Mouse (Mus musculus): Measurements from ENCODE around the gene Car9. TPM values are rescaled to one million over a fixed set of nuclear protein-coding genes. Genes with fewer than 3 reads are reported as not detected.
A peak's percentile ranks its signal among the peaks of the same experiment; 100 is the strongest.
"Not testable (repeated sequence)": the region's sequence is repeated elsewhere in the genome, so short reads cannot be mapped to it uniquely, and the experiment has no call there.

Gene Car9
- polyA plus RNA-seq, 1 experiment from 2014 or later: 0.69 TPM

- WGBS: 91% methylated on average over 12 of the region's 12 CpGs
- H3K36me3 ChIP-seq: peaks cover 100% of the 10 kb centered on the region
Observed at GRCm38 (mm10) chr4:43546375-43547047, 39.7 kb downstream of the Car9 start.

DNA sequence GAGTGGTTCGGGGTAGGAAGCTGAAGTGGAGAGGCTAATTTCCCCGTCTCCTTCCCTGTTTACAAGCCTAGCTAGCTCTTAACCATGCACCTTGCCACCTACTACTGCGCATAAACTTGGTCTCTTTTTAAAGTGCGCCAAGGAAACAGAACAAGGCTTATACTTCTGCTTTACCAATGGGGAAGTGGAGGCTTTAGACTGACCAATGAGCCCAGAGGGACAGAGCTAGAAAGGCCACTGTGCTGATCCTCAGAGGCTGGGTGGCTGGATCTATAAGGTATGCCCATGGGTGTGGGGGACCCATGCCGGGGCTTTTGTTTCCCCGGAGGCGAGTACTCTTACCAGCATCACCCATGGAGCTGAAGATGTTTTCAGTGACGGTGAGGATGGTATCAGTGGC lies 40.4 kb downstream of the Car9 start:
- Histone ChIP-seq H3K27ac (replicated peaks) (no peak overlapping the region), H3K4me3 (no peak overlapping the region), H3K36me3 (peaks cover 100% of the 10 kb centered on the region), H3K4me1 (no peaks in the 10 kb centered on the region), H3K9me3 (replicated peaks) (no peaks in the 10 kb centered on the region), H3K27me3 (ENCODE audit: low read depth, poor library complexity, severe bottlenecking) (no peaks in the 10 kb centered on the region)
- 97% methylated on average over 8 of the region's 8 CpGs for WGBS
- no peak for DNase-seq (ENCODE audit: low spot score)

More at GRCm38 (mm10) chr4:43546375-43547047, 39.7 kb downstream of the Car9 start:
- Histone ChIP-seq H3K27ac (replicated peaks) (no peak overlapping the region), H3K27me3 (ENCODE audit: low read depth, poor library complexity, severe bottlenecking) (no peaks in the 10 kb centered on the region), H3K4me3 (no peak overlapping the region), H3K4me1 (no peaks in the 10 kb centered on the region), H3K9me3 (replicated peaks) (no peaks in the 10 kb centered on the region)
- no peak for DNase-seq (ENCODE audit: low spot score)

DNA sequence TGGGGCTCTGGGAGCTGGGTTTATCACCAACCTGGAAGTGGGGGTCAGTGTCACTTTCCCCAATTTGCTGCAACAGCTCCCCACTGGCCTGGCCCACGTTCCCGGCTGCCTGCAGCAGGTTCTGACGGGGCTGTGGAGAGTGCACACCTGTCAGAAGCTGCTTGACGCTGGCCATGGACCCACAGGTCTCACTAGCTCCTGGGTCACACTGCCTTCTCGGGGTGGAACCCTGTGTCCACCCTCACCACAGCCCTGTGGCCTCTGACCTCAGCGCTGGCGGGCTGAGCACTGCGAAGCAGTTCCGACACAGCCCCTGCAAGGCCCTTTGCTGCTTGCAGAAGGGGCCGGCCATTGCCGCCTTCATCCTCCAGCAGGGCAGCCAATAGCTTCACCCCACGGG lies 42.3 kb downstream of the Car9 start:
- Histone ChIP-seq H3K4me1 (no peaks in the 10 kb centered on the region), H3K27ac (replicated peaks) (no peak overlapping the region), H3K9me3 (replicated peaks) (0 out of 2 replicates have a peak, but pooled peaks cover 2% of the 10 kb centered on the region), H3K4me3 (no peak overlapping the region), H3K27me3 (ENCODE audit: low read depth, poor library complexity, severe bottlenecking) (no peaks in the 10 kb centered on the region), H3K36me3 (peaks cover 100% of the 10 kb centered on the region)
- 91% methylated on average over 12 of the region's 12 CpGs for WGBS
- DNase-seq (ENCODE audit: low spot score): no peak

DNA sequence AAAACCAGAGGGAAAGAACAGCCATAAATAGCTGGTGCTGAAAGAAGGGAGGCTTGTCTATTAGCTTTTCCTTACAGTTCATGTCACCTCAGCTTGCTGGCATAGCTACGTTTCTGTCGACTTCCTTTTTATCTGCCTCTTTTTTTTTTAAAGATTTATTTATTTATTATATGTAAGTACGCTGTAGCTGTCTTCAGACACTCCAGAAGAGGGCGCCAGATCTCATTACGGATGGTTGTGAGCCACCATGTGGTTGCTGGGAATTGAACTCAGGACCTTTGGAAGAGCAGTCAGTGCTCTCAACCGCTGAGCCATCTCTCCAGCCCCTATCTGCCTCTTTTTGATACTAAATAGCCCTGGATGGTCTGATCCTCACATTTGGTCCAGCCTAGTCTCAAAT lies 45.1 kb downstream of the Car9 start:
- H3K27me3 ChIP-seq (ENCODE audit: low read depth, poor library complexity, severe bottlenecking); H3K4me3 ChIP-seq; H3K9me3 ChIP-seq (replicated peaks); H3K27ac ChIP-seq (replicated peaks); H3K4me1 ChIP-seq; DNase-seq (ENCODE audit: low spot score): not testable (repeated sequence)
- WGBS: 90% methylated on average over 6 of the region's 6 CpGs
- peaks cover 100% of the 10 kb centered on the region for H3K36me3 ChIP-seq

DNA sequence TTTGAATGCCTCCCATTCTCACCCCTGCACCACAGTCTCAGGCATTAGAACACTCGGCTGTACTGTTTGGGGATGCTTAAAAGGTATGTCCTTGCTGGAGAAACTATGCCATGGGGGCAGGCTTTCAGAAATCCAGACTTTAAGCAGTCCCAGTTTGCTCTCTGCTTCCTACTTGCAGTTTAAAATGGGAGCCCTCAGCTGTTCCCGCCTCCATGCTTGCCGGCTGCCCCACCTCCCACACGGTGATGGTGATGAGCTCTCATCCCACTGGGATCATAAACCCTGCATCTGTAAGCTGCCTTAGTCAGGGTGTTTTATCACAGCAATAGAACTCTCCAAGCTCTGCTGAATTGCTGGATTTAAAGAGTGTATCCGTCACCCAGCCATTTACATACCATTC lies 45.7 kb downstream of the Car9 start:
- Histone ChIP-seq H3K36me3 (peaks cover 98% of the 10 kb centered on the region), H3K4me3 (no peak overlapping the region), H3K27ac (replicated peaks) (no peak overlapping the region), H3K4me1 (peaks cover 6% of the 10 kb centered on the region), H3K27me3 (ENCODE audit: low read depth, poor library complexity, severe bottlenecking) (no peaks in the 10 kb centered on the region), H3K9me3 (replicated peaks) (0 out of 2 replicates have a peak, but pooled peaks cover 2% of the 10 kb centered on the region)
- whole genome bisulfite sequencing: 98% methylated on average over 5 of the region's 5 CpGs
- no peak for DNase-seq (ENCODE audit: low spot score)

GRCm38 (mm10) chr4:43553891-43554290 lies 47.1 kb downstream of the Car9 start:
- DNase-seq (ENCODE audit: low spot score): no peak
- Histone ChIP-seq H3K4me1 (peaks cover 20% of the 10 kb centered on the region), H3K27me3 (ENCODE audit: low read depth, poor library complexity, severe bottlenecking) (no peaks in the 10 kb centered on the region), H3K27ac (replicated peaks) (no peak overlapping the region), H3K4me3 (no peak overlapping the region), H3K9me3 (replicated peaks) (0 out of 2 replicates have a peak, but pooled peaks cover 2% of the 10 kb centered on the region), H3K36me3 (peaks cover 89% of the 10 kb centered on the region)

DNA sequence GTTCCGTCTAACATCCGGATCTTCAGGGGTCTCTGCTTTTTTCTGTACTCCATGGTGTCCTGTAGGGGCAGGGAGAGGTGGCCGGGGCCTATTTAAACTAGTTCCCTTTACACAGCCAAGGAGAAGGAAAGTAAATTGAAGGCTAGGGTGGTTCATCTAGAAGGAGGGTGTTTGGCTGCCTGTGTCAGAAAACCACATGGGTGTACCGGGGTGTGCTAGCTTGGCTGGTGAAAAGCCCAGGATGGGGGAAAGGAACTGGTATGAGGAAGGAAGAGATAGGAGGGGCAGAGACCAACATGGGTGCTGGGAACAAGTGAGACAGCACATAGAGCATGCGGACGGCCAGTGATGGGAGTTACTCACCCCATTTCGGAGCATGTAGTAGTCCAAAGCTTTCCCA lies 49.2 kb downstream of the Car9 start:
- Histone ChIP-seq H3K36me3 (peaks cover 75% of the 10 kb centered on the region), H3K4me3 (no peak overlapping the region), H3K9me3 (replicated peaks) (0 out of 2 replicates have a peak, but pooled peaks cover 2% of the 10 kb centered on the region), H3K4me1 (peaks cover 41% of the 10 kb centered on the region), H3K27me3 (ENCODE audit: low read depth, poor library complexity, severe bottlenecking) (no peaks in the 10 kb centered on the region), H3K27ac (replicated peaks) (no peak overlapping the region)
- 96% methylated on average over 7 of the region's 7 CpGs for WGBS
- no peak for DNase-seq (ENCODE audit: low spot score)

DNA sequence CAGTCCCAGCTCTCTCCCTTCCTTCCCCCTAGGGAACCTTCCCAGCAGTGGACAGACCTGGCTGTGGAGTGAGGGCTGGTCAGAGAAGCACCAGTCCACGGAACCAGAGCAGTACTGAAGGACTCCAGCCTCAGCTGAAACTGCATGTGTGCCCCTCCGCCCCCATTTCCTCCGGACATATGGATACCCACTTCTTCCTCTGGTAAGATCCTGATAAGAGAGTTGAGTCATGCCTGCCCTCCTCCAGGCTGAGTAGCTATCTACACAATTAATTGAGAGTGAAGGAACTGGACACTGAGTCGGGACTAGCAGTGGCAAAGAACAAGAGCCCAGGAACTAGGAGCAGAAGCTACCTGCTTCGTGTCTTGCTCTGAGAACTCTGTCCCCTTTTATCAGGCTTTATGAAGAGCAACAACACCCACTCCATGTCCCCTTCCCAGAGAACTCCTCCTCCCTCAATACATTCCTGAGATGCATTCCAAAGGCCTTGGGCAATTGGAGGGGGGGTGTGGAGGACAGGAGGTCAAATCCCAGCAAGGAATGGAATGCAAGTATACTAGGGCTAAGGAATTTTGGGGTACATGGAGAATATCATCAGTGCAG lies 51.4 kb downstream of the Car9 start:
- DNase-seq (ENCODE audit: low spot score): peak; percentile 34
- 58% methylated on average over 5 of the region's 5 CpGs for WGBS
- H3K27ac ChIP-seq (replicated peaks): peak overlapping the region; percentile 77
- H3K4me3 ChIP-seq: peak overlapping the region; percentile 32
- peaks cover 53% of the 10 kb centered on the region for H3K36me3 ChIP-seq
- no peaks in the 10 kb centered on the region for H3K27me3 ChIP-seq (ENCODE audit: low read depth, poor library complexity, severe bottlenecking)
- H3K9me3 ChIP-seq (replicated peaks): no peaks in the 10 kb centered on the region
- peaks cover 50% of the 10 kb centered on the region for H3K4me1 ChIP-seq

DNA sequence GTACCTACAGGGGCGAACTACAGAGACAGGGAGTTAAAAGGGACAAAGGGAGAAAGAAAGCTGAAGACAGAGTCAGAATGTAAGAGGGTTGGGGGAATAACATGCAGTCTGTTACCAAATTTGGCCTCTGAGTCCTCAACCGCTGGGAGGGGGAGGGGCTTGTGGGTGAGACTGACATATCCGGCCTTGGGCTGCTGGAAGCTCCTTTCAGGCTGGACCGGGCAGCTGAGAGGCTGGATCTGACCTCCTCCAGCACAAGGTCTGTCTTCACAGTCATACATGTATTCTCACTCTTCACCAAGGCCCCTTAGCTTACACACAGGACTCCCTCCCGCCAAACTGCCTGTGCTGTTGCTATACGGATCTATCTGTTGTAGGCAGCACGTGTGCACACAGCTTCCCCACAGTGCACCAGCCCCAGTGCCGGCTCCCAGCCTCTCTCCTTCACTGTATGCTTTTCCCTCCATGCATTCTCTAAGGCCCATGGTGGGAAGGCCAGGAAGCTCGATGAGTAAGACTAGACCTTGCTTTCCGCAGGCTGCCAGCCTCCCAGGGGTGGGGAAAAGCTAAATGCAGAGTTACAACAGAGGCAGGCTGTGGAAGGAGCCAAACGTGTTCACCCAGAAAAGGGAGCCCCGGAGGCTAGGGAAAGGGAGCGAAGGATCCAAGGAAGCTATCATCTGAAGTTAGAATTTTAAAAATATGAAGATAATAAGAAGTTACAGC lies 52.0 kb downstream of the Car9 start:
- Histone ChIP-seq H3K27ac (replicated peaks) (peak overlapping the region; percentile 77), H3K4me1 (peaks cover 57% of the 10 kb centered on the region)

DNA sequence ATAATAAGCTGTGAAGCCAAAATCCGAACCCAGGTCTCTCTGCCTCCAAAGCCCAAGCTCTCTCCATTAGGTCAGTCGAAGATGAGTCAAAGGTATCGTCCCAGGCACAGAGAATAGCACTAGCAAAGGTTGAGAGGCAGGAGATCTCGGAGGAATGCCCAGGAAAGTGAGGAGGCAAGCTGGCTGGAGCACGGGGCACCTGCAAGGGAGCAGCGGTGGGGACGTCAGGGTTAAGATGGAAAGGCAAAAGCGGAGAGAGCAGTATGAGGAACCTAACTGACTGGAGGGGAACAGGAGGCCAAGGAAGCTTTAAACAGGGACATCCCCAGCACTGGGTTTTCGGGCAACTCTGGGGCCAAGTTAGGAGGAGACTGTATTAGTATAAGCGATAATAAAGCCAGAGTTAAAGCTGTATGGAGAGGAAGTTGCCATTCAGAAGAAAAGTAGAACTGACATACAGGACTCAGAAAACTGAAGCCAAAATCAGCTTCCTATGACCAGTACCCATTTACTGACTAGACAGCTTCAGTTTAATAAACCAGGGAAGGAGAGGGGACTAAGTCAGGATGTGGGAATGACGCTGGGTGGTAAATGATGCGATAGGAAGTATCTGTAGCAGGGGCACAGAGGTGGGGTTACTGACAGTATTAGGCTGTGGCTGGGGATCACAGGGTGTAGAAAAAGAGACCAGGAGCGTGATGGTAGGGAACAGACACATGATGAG lies 52.9 kb downstream of the Car9 start:
- 86% methylated on average over 13 of the region's 13 CpGs for WGBS
- no peaks in the 10 kb centered on the region for H3K27me3 ChIP-seq (ENCODE audit: low read depth, poor library complexity, severe bottlenecking)
- DNase-seq (ENCODE audit: low spot score): no peak
- H3K9me3 ChIP-seq (replicated peaks): no peaks in the 10 kb centered on the region
- H3K27ac ChIP-seq (replicated peaks): no peak overlapping the region
- peak overlapping the region; percentile 94 for H3K4me3 ChIP-seq
- peaks cover 37% of the 10 kb centered on the region for H3K36me3 ChIP-seq
- H3K4me1 ChIP-seq: peaks cover 57% of the 10 kb centered on the region

More for the DNA sequence above, 52.0 kb downstream of the Car9 start:
- Histone ChIP-seq H3K36me3 (peaks cover 46% of the 10 kb centered on the region), H3K4me3 (peak overlapping the region; percentile 32), H3K9me3 (replicated peaks) (no peaks in the 10 kb centered on the region), H3K27me3 (ENCODE audit: low read depth, poor library complexity, severe bottlenecking) (no peaks in the 10 kb centered on the region)
- WGBS: 35% methylated on average over 13 of the region's 13 CpGs
- DNase-seq (ENCODE audit: low spot score): peak; percentile 54

GRCm38 (mm10) chr4:43560243-43560611 lies 53.5 kb downstream of the Car9 start:
- Histone ChIP-seq H3K27me3 (ENCODE audit: low read depth, poor library complexity, severe bottlenecking) (no peaks in the 10 kb centered on the region), H3K9me3 (replicated peaks) (no peaks in the 10 kb centered on the region), H3K4me3 (peak overlapping the region; percentile 94), H3K27ac (replicated peaks) (no peak overlapping the region), H3K36me3 (peaks cover 37% of the 10 kb centered on the region), H3K4me1 (peaks cover 57% of the 10 kb centered on the region)
- 49% methylated on average over 6 of the region's 6 CpGs for WGBS
- no peak for DNase-seq (ENCODE audit: low spot score)

GRCm38 (mm10) chr4:43560976-43561375 lies 54.2 kb downstream of the Car9 start:
- peaks cover 57% of the 10 kb centered on the region for H3K4me1 ChIP-seq
- H3K27ac ChIP-seq (replicated peaks): peak overlapping the region; percentile 96
- WGBS: 53% methylated on average over 2 of the region's 2 CpGs
- peak overlapping the region; percentile 94 for H3K4me3 ChIP-seq
- H3K36me3 ChIP-seq: peaks cover 37% of the 10 kb centered on the region
- H3K9me3 ChIP-seq (replicated peaks): no peaks in the 10 kb centered on the region
- DNase-seq (ENCODE audit: low spot score): no peak
- no peaks in the 10 kb centered on the region for H3K27me3 ChIP-seq (ENCODE audit: low read depth, poor library complexity, severe bottlenecking)

Data from midbrain, embryonic 10.5 days (tissue).